Mouse (Mus musculus) spleen, adult 2 months (tissue): ENCODE results near the gene Pgm2l1.

ENCODE experiments used
- CTCF ChIP-seq: fragments of 200-500 bp; IDR thresholded peaks from 2 replicates; pipeline ENCODE4 v1.5.1; 2011; ENCODE audit warnings: mild to moderate bottlenecking, inconsistent platforms; ENCODE audit not compliant: insufficient read depth, insufficient read length, insufficient replicate concordance; ENCODE audit errors: extremely low read depth
- POLR2A ChIP-seq: fragments of 200-500 bp; IDR thresholded peaks from 2 replicates; pipeline ENCODE4 v1.6.1; 2011; ENCODE audit warnings: low read depth, low read length, inconsistent platforms

DNA sequence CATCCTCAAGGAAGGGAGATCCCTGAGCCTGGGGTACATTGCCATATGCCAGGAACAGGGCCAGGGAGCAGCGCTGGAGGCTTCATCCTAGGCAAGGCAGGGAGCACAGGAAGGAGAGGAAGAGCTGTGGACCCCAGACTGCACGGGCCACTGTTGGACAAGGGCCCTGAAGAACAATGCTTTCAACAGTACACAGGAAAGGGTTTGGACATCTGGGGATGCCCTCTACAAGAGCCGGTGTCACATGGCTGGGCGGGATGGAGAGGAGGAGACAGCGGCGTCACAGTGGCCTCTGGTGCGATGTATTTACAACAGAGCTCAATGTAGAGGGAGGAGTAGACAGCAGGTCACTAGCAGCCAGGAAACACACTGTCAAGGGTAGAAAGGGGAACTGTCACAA, 100.3 kb downstream of the Pgm2l1 start:
- no peak for TF ChIP-seq POLR2A
- no peak for TF ChIP-seq CTCF
